Comparison of ENCODE assay signal across 10 mouse cellular contexts in the genomic region with DNA sequence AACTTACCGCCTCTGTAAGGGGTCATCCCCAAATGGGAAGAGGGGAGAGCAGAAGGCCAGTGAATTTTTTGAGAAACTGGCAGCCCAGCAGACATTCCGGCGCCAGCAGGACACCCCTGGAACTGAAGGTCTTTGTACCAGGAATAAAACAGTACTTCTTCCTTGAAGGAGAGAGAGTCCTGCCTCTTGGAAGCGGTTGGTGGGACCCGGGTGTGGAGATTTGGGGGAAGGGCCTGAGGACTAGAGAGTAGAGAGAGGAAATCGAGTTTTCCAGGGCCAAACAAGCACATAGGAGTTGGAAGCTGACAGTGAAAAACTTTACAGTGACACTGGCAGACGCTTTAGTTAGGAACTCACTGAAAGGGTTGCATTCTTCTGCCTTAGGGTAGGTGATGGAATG.
DNase-seq lines count a peak whose midpoint lies in the region; ATAC-seq and TF ChIP-seq lines count a peak whose summit lies in the region.
"Had no signal": no experiment of that assay in that cellular context is flagged by ENCODE, and none has a peak within 500 bp of the region (broad histone marks: within the 10 kb centered on the region; RNA-seq: fewer than 3 reads in every experiment).

No protein-coding gene starts in this region.

- no peaks in the 10 kb centered on the region for H3K27me3 ChIP-seq in embryonic facial prominence, embryonic 11.5 days (ENCODE audit: control insufficient read depth, insufficient read depth, low read length)
- peaks cover 16% of the 10 kb centered on the region; the same call in 1 of the 2 replicates for H3K27me3 ChIP-seq in hindbrain, embryonic 12.5 days
- H3K27me3 ChIP-seq in midbrain, embryonic 15.5 days (replicated peaks) = no peaks in the 10 kb centered on the region

- H3K36me3 ChIP-seq in embryonic facial prominence, embryonic 11.5 days (replicated peaks; ENCODE audit: control insufficient read depth, insufficient read depth, low read depth, low read length) = no peaks in the 10 kb centered on the region
- no peaks in the 10 kb centered on the region for H3K36me3 ChIP-seq in hindbrain, embryonic 12.5 days
- H3K36me3 ChIP-seq in midbrain, embryonic 15.5 days (replicated peaks) = no peaks in the 10 kb centered on the region

- H3K4me3 ChIP-seq in layer of hippocampus, adult 2 months = peak overlapping the region; percentile 58
- peak overlapping the region; percentile 38 for H3K4me3 ChIP-seq in embryonic facial prominence, embryonic 11.5 days (ENCODE audit: low read depth, low read length)
- H3K4me3 ChIP-seq in hindbrain, embryonic 12.5 days = no peak overlapping the region
- peak overlapping the region; percentile 38 for H3K4me3 ChIP-seq in midbrain, embryonic 15.5 days
- H3K4me3 ChIP-seq: myocyte had no signal

- peak overlapping the region; percentile 55; the same call in 1 of the 2 replicates for H3K9ac ChIP-seq in embryonic facial prominence, embryonic 11.5 days (replicated peaks; ENCODE audit: low read length)
- H3K9ac ChIP-seq in hindbrain, embryonic 12.5 days = no peak overlapping the region
- no peak overlapping the region for H3K9ac ChIP-seq in midbrain, embryonic 15.5 days

- no peaks in the 10 kb centered on the region for H3K9me3 ChIP-seq in embryonic facial prominence, embryonic 11.5 days (replicated peaks; ENCODE audit: control insufficient read depth, low read length)
- H3K9me3 ChIP-seq in hindbrain, embryonic 12.5 days (replicated peaks) = no peaks in the 10 kb centered on the region
- no peaks in the 10 kb centered on the region for H3K9me3 ChIP-seq in midbrain, embryonic 15.5 days

- H3K4me1 ChIP-seq in embryonic facial prominence, embryonic 11.5 days (ENCODE audit: control insufficient read depth, insufficient read depth, low read length) = peaks cover 14% of the 10 kb centered on the region
- peaks cover 44% of the 10 kb centered on the region for H3K4me1 ChIP-seq in hindbrain, embryonic 12.5 days
- H3K4me1 ChIP-seq in midbrain, embryonic 15.5 days = peaks cover 46% of the 10 kb centered on the region

- peak overlapping the region; percentile 91 for H3K4me2 ChIP-seq in embryonic facial prominence, embryonic 11.5 days (ENCODE audit: low read depth, low read length)
- peak overlapping the region; percentile 78 for H3K4me2 ChIP-seq in hindbrain, embryonic 12.5 days (replicated peaks)
- H3K4me2 ChIP-seq in midbrain, embryonic 15.5 days = peak overlapping the region; percentile 65

- TF ChIP-seq CTCF in layer of hippocampus, adult 2 months (conservative IDR thresholded peaks at IDR 0.05) = peak; percentile 40

- no peak for DNase-seq in layer of hippocampus, adult 2 months (ENCODE audit: low spot score in 2 of 2)
- DNase-seq in layer of hippocampus, postnatal 25 days (ENCODE audit: extremely low spot score in 1 of 2, low spot score in 1 of 2) = no peak
- DNase-seq in embryonic facial prominence, embryonic 11.5 days (ENCODE audit: low spot score) = peak; percentile 32
- DNase-seq in spleen, postnatal 14 days (ENCODE audit: low spot score in 2 of 2) = no peak
- DNase-seq in adrenal gland, adult 8-10 months = no peak
- DNase-seq in testis, postnatal 14 days (ENCODE audit: low spot score) = no peak
- DNase-seq: cerebellum, adult 9-10 months had no signal

- no peak for ATAC-seq in embryonic facial prominence, embryonic 11.5 days (replicated peaks; ENCODE audit: insufficient number of reproducible peaks, low FRiP score, low TSS enrichment, low read depth)
- ATAC-seq in hindbrain, embryonic 12.5 days (ENCODE audit: low FRiP score) = no peak
- ATAC-seq in midbrain, embryonic 15.5 days (replicated peaks) = 0 out of 2 replicates have a peak, but pooled peaks have one; percentile 5

- 8% methylated on average over 7 of the region's 7 CpGs for WGBS in embryonic facial prominence, embryonic 11.5 days
- WGBS in hindbrain, embryonic 12.5 days = 5% methylated on average over 7 of the region's 7 CpGs
- WGBS in midbrain, embryonic 15.5 days = 14% methylated on average over 7 of the region's 7 CpGs

- H3K27ac ChIP-seq in layer of hippocampus, adult 2 months = peak overlapping the region; percentile 96
- no peak overlapping the region for H3K27ac ChIP-seq in embryonic facial prominence, embryonic 11.5 days (replicated peaks; ENCODE audit: low read depth, low read length)
- peak overlapping the region; percentile 55 for H3K27ac ChIP-seq in hindbrain, embryonic 12.5 days
- peak overlapping the region; percentile 78 for H3K27ac ChIP-seq in midbrain, embryonic 15.5 days
